Mouse (Mus musculus) heart, embryonic 10.5 days (tissue): ENCODE measurements at regions not wholly inside any gene's neighbourhood (a gene's known extent, or its start where the extent isn't known, plus 50 kb on each side); places are given as distances from the start of the nearest gene placed in this dataset.

ENCODE experiments used
- DNase-seq: peaks from one replicate; pipeline ENCODE4 v3.0.0-alpha.2; 2017; ENCODE audit warnings: low spot score
- H3K27ac ChIP-seq: fragments of 300-500 bp; sonication (generic); 2 replicates; pipeline ENCODE4 v1.5.1; 2016; ENCODE audit warnings: mild to moderate bottlenecking
- H3K27me3 ChIP-seq: fragments of 300-500 bp; sonication (generic); 2 replicates; pipeline ENCODE4 v1.6.1; 2016; ENCODE audit warnings: mild to moderate bottlenecking; ENCODE audit not compliant: poor library complexity, insufficient read depth, severe bottlenecking
- H3K36me3 ChIP-seq: fragments of 300-500 bp; sonication (generic); 2 replicates; pipeline ENCODE4 v1.6.1; 2016; ENCODE audit warnings: mild to moderate bottlenecking, moderate library complexity
- H3K4me1 ChIP-seq: fragments of 300-500 bp; sonication (generic); 2 replicates; pipeline ENCODE4 v1.6.1; 2016; ENCODE audit warnings: mild to moderate bottlenecking
- H3K4me3 ChIP-seq: fragments of 300-500 bp; sonication (generic); 2 replicates; pipeline ENCODE4 v1.5.1; 2016; ENCODE audit warnings: mild to moderate bottlenecking, moderate library complexity
- H3K9me3 ChIP-seq: fragments of 300-500 bp; sonication (generic); 2 replicates; pipeline ENCODE4 v1.6.1; 2016; ENCODE audit warnings: mild to moderate bottlenecking, moderate library complexity
- WGBS: fragments of 180-500 bp; shearing (Covaris S2); methylation state at CpG from one replicate; pipeline ENCODE4 v1.1.7; 2016; 5-methylcytosine and 5-hydroxymethylcytosine counted together

- H3K4me1 ChIP-seq: peaks cover 28% of the 10 kb centered on the region
- no peak overlapping the region for H3K4me3 ChIP-seq
- no peaks in the 10 kb centered on the region for H3K27me3 ChIP-seq
- H3K9me3 ChIP-seq: no peaks in the 10 kb centered on the region
- no peak for DNase-seq
- WGBS: 77% methylated on average over 5 of the region's 5 CpGs
- no peaks in the 10 kb centered on the region for H3K36me3 ChIP-seq
- H3K27ac ChIP-seq: no peak overlapping the region
Observed at GRCm38 (mm10) chr19:36217605-36218004, 97.7 kb upstream of the Ankrd1 start.

GRCm38 (mm10) chr19:36218921-36219320 lies 99.0 kb upstream of the Ankrd1 start:
- H3K36me3 ChIP-seq: no peaks in the 10 kb centered on the region
- H3K27me3 ChIP-seq: no peaks in the 10 kb centered on the region
- H3K27ac ChIP-seq: peak overlapping the region; percentile 23; the same call in 1 of the 2 replicates
- H3K4me1 ChIP-seq: peaks cover 19% of the 10 kb centered on the region
- no peak overlapping the region for H3K4me3 ChIP-seq
- no peaks in the 10 kb centered on the region for H3K9me3 ChIP-seq
- 55% methylated on average over 5 of the region's 5 CpGs for WGBS
- DNase-seq: no peak

GRCm38 (mm10) chr19:36221104-36221503 lies 101.2 kb upstream of the Ankrd1 start:
- Histone ChIP-seq H3K27ac (no peak overlapping the region), H3K36me3 (no peaks in the 10 kb centered on the region), H3K4me3 (no peak overlapping the region), H3K27me3 (no peaks in the 10 kb centered on the region), H3K4me1 (peaks cover 18% of the 10 kb centered on the region; the same call in 1 of the 2 replicates), H3K9me3 (no peaks in the 10 kb centered on the region)
- no peak for DNase-seq
- WGBS: 52% methylated on average over 2 of the region's 2 CpGs

- H3K27ac ChIP-seq: no peak overlapping the region
- H3K27me3 ChIP-seq: no peaks in the 10 kb centered on the region
- H3K4me3 ChIP-seq: no peak overlapping the region
- no peak for DNase-seq
- H3K4me1 ChIP-seq: peaks cover 20% of the 10 kb centered on the region; the same call in 1 of the 2 replicates
- H3K9me3 ChIP-seq: no peaks in the 10 kb centered on the region
- H3K36me3 ChIP-seq: no peaks in the 10 kb centered on the region
Observed at GRCm38 (mm10) chr19:36221596-36221995, 101.7 kb upstream of the Ankrd1 start.

- WGBS: 84% methylated on average over 3 of the region's 3 CpGs
Observed at GRCm38 (mm10) chr19:36222198-36222597, 102.3 kb upstream of the Ankrd1 start.

GRCm38 (mm10) chr19:36224518-36224917 lies 104.6 kb upstream of the Ankrd1 start:
- no peaks in the 10 kb centered on the region for H3K9me3 ChIP-seq
- no peak overlapping the region for H3K4me3 ChIP-seq
- peaks cover 34% of the 10 kb centered on the region for H3K4me1 ChIP-seq
- no peaks in the 10 kb centered on the region for H3K36me3 ChIP-seq
- 61% methylated on average over 8 of the region's 8 CpGs for WGBS
- no peaks in the 10 kb centered on the region for H3K27me3 ChIP-seq
- no peak overlapping the region for H3K27ac ChIP-seq
- DNase-seq: no peak

More at GRCm38 (mm10) chr19:36222198-36222597, 102.3 kb upstream of the Ankrd1 start:
- Histone ChIP-seq H3K4me1 (peaks cover 25% of the 10 kb centered on the region; the same call in 1 of the 2 replicates), H3K9me3 (no peaks in the 10 kb centered on the region), H3K27ac (no peak overlapping the region), H3K27me3 (no peaks in the 10 kb centered on the region), H3K36me3 (no peaks in the 10 kb centered on the region), H3K4me3 (no peak overlapping the region)
- DNase-seq: no peak

GRCm38 (mm10) chr19:36225612-36226011 lies 105.7 kb upstream of the Ankrd1 start:
- Histone ChIP-seq H3K36me3 (no peaks in the 10 kb centered on the region), H3K27me3 (no peaks in the 10 kb centered on the region), H3K4me3 (no peak overlapping the region), H3K4me1 (peaks cover 35% of the 10 kb centered on the region), H3K27ac (no peak overlapping the region), H3K9me3 (no peaks in the 10 kb centered on the region)
- 93% methylated on average over 2 of the region's 2 CpGs for WGBS
- no peak for DNase-seq

- no peaks in the 10 kb centered on the region for H3K9me3 ChIP-seq
- H3K36me3 ChIP-seq: no peaks in the 10 kb centered on the region
- 15% methylated on average over 17 of the region's 17 CpGs for WGBS
- DNase-seq: no peak
- no peaks in the 10 kb centered on the region for H3K27me3 ChIP-seq
- no peak overlapping the region for H3K4me3 ChIP-seq
- H3K27ac ChIP-seq: peak overlapping the region; percentile 67; the same call in 1 of the 2 replicates
- H3K4me1 ChIP-seq: peaks cover 35% of the 10 kb centered on the region
Observed at GRCm38 (mm10) chr19:36227418-36228160, 107.7 kb upstream of the Ankrd1 start.

GRCm38 (mm10) chr19:36229315-36229714 lies 109.4 kb upstream of the Ankrd1 start:
- Histone ChIP-seq H3K27ac (0 out of 2 replicates have a peak overlapping the region, but pooled peaks have one; percentile 3), H3K36me3 (no peaks in the 10 kb centered on the region), H3K27me3 (no peaks in the 10 kb centered on the region), H3K4me3 (no peak overlapping the region), H3K9me3 (no peaks in the 10 kb centered on the region), H3K4me1 (peaks cover 35% of the 10 kb centered on the region)
- DNase-seq: no peak
- WGBS: 67% methylated on average over 3 of the region's 3 CpGs

GRCm38 (mm10) chr19:36229941-36230340 lies 110.0 kb upstream of the Ankrd1 start:
- no peaks in the 10 kb centered on the region for H3K36me3 ChIP-seq
- peaks cover 34% of the 10 kb centered on the region for H3K4me1 ChIP-seq
- H3K4me3 ChIP-seq: no peak overlapping the region
- no peak overlapping the region for H3K27ac ChIP-seq
- 85% methylated on average over 1 of the region's 1 CpGs for WGBS
- no peaks in the 10 kb centered on the region for H3K27me3 ChIP-seq
- no peak for DNase-seq
- no peaks in the 10 kb centered on the region for H3K9me3 ChIP-seq

- H3K27ac ChIP-seq: no peak overlapping the region
- no peak for DNase-seq
- no peaks in the 10 kb centered on the region for H3K36me3 ChIP-seq
- H3K27me3 ChIP-seq: no peaks in the 10 kb centered on the region
- H3K4me1 ChIP-seq: peaks cover 15% of the 10 kb centered on the region; the same call in 1 of the 2 replicates
- no peak overlapping the region for H3K4me3 ChIP-seq
- 63% methylated on average over 6 of the region's 6 CpGs for WGBS
- no peaks in the 10 kb centered on the region for H3K9me3 ChIP-seq
Observed at GRCm38 (mm10) chr19:36235131-36235530, 113.0 kb upstream of the Pcgf5 start.

GRCm38 (mm10) chr19:36236576-36237345 lies 111.3 kb upstream of the Pcgf5 start:
- WGBS: 43% methylated on average over 7 of the region's 7 CpGs
- DNase-seq: no peak

GRCm38 (mm10) chr19:36237751-36238150 lies 110.4 kb upstream of the Pcgf5 start:
- WGBS: 31% methylated on average over 3 of the region's 3 CpGs
- Histone ChIP-seq H3K9me3 (no peaks in the 10 kb centered on the region), H3K27ac (0 out of 2 replicates have a peak overlapping the region, but pooled peaks have one; percentile 42), H3K4me3 (no peak overlapping the region), H3K27me3 (no peaks in the 10 kb centered on the region), H3K36me3 (no peaks in the 10 kb centered on the region), H3K4me1 (peaks cover 15% of the 10 kb centered on the region; the same call in 1 of the 2 replicates)
- DNase-seq: no peak

More at GRCm38 (mm10) chr19:36236576-36237345, 111.3 kb upstream of the Pcgf5 start:
- no peaks in the 10 kb centered on the region for H3K36me3 ChIP-seq
- no peaks in the 10 kb centered on the region for H3K9me3 ChIP-seq
- peaks cover 15% of the 10 kb centered on the region; the same call in 1 of the 2 replicates for H3K4me1 ChIP-seq
- H3K27ac ChIP-seq: 0 out of 2 replicates have a peak overlapping the region, but pooled peaks have one; percentile 16
- H3K27me3 ChIP-seq: no peaks in the 10 kb centered on the region
- H3K4me3 ChIP-seq: no peak overlapping the region
